Mouse (Mus musculus): ENCODE results near the gene Mbtd1. TPM values are rescaled to one million over a fixed set of nuclear protein-coding genes. Genes with fewer than 3 reads are reported as not detected.
"Not testable (repeated sequence)": the region's sequence is repeated elsewhere in the genome, so short reads cannot be mapped to it uniquely, and the experiment has no call there.

Gene Mbtd1
- total and polyA plus RNA-seq, 2 experiments: 3.0 to 14.1 TPM

GRCm38 (mm10) chr11:93911603-93912002 lies 26.0 kb downstream of the Mbtd1 start:
- H3K4me1 ChIP-seq (ENCODE audit: control insufficient read depth, insufficient read depth, low read length): no peaks in the 10 kb centered on the region
- H3K36me3 ChIP-seq (ENCODE audit: control insufficient read depth, insufficient read depth, low read length): peaks cover 55% of the 10 kb centered on the region

GRCm38 (mm10) chr11:93915019-93915418 lies 29.4 kb downstream of the Mbtd1 start:
- not testable (repeated sequence) for H3K4me1 ChIP-seq (ENCODE audit: control insufficient read depth, insufficient read depth, low read length); H3K9ac ChIP-seq (ENCODE audit: low read depth, low read length); H3K27me3 ChIP-seq (ENCODE audit: control insufficient read depth, insufficient read depth, low read length); DNase-seq (ENCODE audit: extremely low read depth, low read depth, low spot score); H3K4me3 ChIP-seq (ENCODE audit: insufficient read depth, low read depth, low read length); H3K79me2 ChIP-seq (ENCODE audit: control insufficient read depth, insufficient read depth, low read length); H3K27ac ChIP-seq (replicated peaks; ENCODE audit: insufficient read depth, low read depth, low read length)
- 95% methylated on average over 2 of the region's 2 CpGs for WGBS
- peaks cover 45% of the 10 kb centered on the region for H3K36me3 ChIP-seq (ENCODE audit: control insufficient read depth, insufficient read depth, low read length)

More at GRCm38 (mm10) chr11:93911603-93912002, 26.0 kb downstream of the Mbtd1 start:
- no peak overlapping the region for H3K4me3 ChIP-seq (ENCODE audit: insufficient read depth, low read depth, low read length)
- TF ChIP-seq CTCF (IDR thresholded peaks at IDR 0.05; ENCODE audit: low read depth, low read length) (no peak), POLR2A (IDR thresholded peaks at IDR 0.05; ENCODE audit: extremely low read depth, insufficient read depth, low read length) (no peak)
- H3K9ac ChIP-seq (ENCODE audit: low read depth, low read length): no peak overlapping the region
- no peaks in the 10 kb centered on the region for H3K79me2 ChIP-seq (ENCODE audit: control insufficient read depth, insufficient read depth, low read length)
- WGBS: 89% methylated on average over 3 of the region's 3 CpGs
- no peak for DNase-seq (ENCODE audit: extremely low read depth, low read depth, low spot score)
- H3K27me3 ChIP-seq (ENCODE audit: control insufficient read depth, insufficient read depth, low read length): no peaks in the 10 kb centered on the region
- H3K27ac ChIP-seq (replicated peaks; ENCODE audit: insufficient read depth, low read depth, low read length): no peak overlapping the region

- DNase-seq (ENCODE audit: extremely low read depth, low read depth, low spot score): no peak
- Histone ChIP-seq H3K4me3 (ENCODE audit: insufficient read depth, low read depth, low read length) (no peak overlapping the region), H3K79me2 (ENCODE audit: control insufficient read depth, insufficient read depth, low read length) (no peaks in the 10 kb centered on the region), H3K4me1 (ENCODE audit: control insufficient read depth, insufficient read depth, low read length) (no peaks in the 10 kb centered on the region), H3K36me3 (ENCODE audit: control insufficient read depth, insufficient read depth, low read length) (peaks cover 41% of the 10 kb centered on the region), H3K9ac (ENCODE audit: low read depth, low read length) (no peak overlapping the region), H3K27me3 (ENCODE audit: control insufficient read depth, insufficient read depth, low read length) (no peaks in the 10 kb centered on the region), H3K27ac (replicated peaks; ENCODE audit: insufficient read depth, low read depth, low read length) (no peak overlapping the region)
- 0 out of 2 replicates have a peak, but pooled peaks have one; percentile 6 for TF ChIP-seq CTCF (IDR thresholded peaks at IDR 0.05; ENCODE audit: low read depth, low read length)
- no peak for TF ChIP-seq POLR2A (IDR thresholded peaks at IDR 0.05; ENCODE audit: extremely low read depth, insufficient read depth, low read length)
Measured at GRCm38 (mm10) chr11:93929106-93929505, 43.5 kb downstream of the Mbtd1 start.

GRCm38 (mm10) chr11:93940906-93941305 lies 55.3 kb downstream of the Mbtd1 start:
- WGBS: 86% methylated on average over 2 of the region's 2 CpGs
- no peak overlapping the region for H3K27ac ChIP-seq (replicated peaks; ENCODE audit: insufficient read depth, low read depth, low read length)
- H3K27me3 ChIP-seq (ENCODE audit: control insufficient read depth, insufficient read depth, low read length): no peaks in the 10 kb centered on the region
- DNase-seq (ENCODE audit: extremely low read depth, low read depth, low spot score): no peak
- no peaks in the 10 kb centered on the region for H3K4me1 ChIP-seq (ENCODE audit: control insufficient read depth, insufficient read depth, low read length)
- H3K9ac ChIP-seq (ENCODE audit: low read depth, low read length): no peak overlapping the region
- H3K36me3 ChIP-seq (ENCODE audit: control insufficient read depth, insufficient read depth, low read length): peaks cover 17% of the 10 kb centered on the region
- H3K4me3 ChIP-seq (ENCODE audit: insufficient read depth, low read depth, low read length): no peak overlapping the region
- TF ChIP-seq CTCF (IDR thresholded peaks at IDR 0.05; ENCODE audit: low read depth, low read length) (no peak), POLR2A (IDR thresholded peaks at IDR 0.05; ENCODE audit: extremely low read depth, insufficient read depth, low read length) (no peak)
- no peaks in the 10 kb centered on the region for H3K79me2 ChIP-seq (ENCODE audit: control insufficient read depth, insufficient read depth, low read length)

- Histone ChIP-seq H3K4me1 (ENCODE audit: control insufficient read depth, insufficient read depth, low read length) (no peaks in the 10 kb centered on the region), H3K36me3 (ENCODE audit: control insufficient read depth, insufficient read depth, low read length) (peaks cover 8% of the 10 kb centered on the region), H3K9ac (ENCODE audit: low read depth, low read length) (no peak overlapping the region), H3K27me3 (ENCODE audit: control insufficient read depth, insufficient read depth, low read length) (no peaks in the 10 kb centered on the region), H3K79me2 (ENCODE audit: control insufficient read depth, insufficient read depth, low read length) (no peaks in the 10 kb centered on the region), H3K27ac (replicated peaks; ENCODE audit: insufficient read depth, low read depth, low read length) (no peak overlapping the region), H3K4me3 (ENCODE audit: insufficient read depth, low read depth, low read length) (no peak overlapping the region)
- 79% methylated on average over 3 of the region's 3 CpGs for WGBS
- no peak for DNase-seq (ENCODE audit: extremely low read depth, low read depth, low spot score)
- TF ChIP-seq CTCF (IDR thresholded peaks at IDR 0.05; ENCODE audit: low read depth, low read length) (no peak), POLR2A (IDR thresholded peaks at IDR 0.05; ENCODE audit: extremely low read depth, insufficient read depth, low read length) (no peak)
Measured at GRCm38 (mm10) chr11:93944986-93945385, 59.3 kb downstream of the Mbtd1 start.

- Histone ChIP-seq H3K27ac (replicated peaks; ENCODE audit: insufficient read depth, low read depth, low read length) (no peak overlapping the region), H3K4me3 (ENCODE audit: insufficient read depth, low read depth, low read length) (no peak overlapping the region), H3K36me3 (ENCODE audit: control insufficient read depth, insufficient read depth, low read length) (peaks cover 12% of the 10 kb centered on the region), H3K27me3 (ENCODE audit: control insufficient read depth, insufficient read depth, low read length) (no peaks in the 10 kb centered on the region), H3K9ac (ENCODE audit: low read depth, low read length) (no peak overlapping the region), H3K4me1 (ENCODE audit: control insufficient read depth, insufficient read depth, low read length) (peaks cover 15% of the 10 kb centered on the region), H3K79me2 (ENCODE audit: control insufficient read depth, insufficient read depth, low read length) (peaks cover 3% of the 10 kb centered on the region; the same call in 1 of the 2 replicates)
- DNase-seq (ENCODE audit: extremely low read depth, low read depth, low spot score): no peak
- 87% methylated on average over 9 of the region's 9 CpGs for WGBS
- TF ChIP-seq POLR2A (IDR thresholded peaks at IDR 0.05; ENCODE audit: extremely low read depth, insufficient read depth, low read length) (no peak), CTCF (IDR thresholded peaks at IDR 0.05; ENCODE audit: low read depth, low read length) (no peak)
Measured at GRCm38 (mm10) chr11:93948887-93949567, 63.4 kb downstream of the Mbtd1 start.

Data from liver, adult 2 months (tissue).